Mouse (Mus musculus) ES-E14 (cell line): ENCODE measurements at regions not wholly inside any gene's neighbourhood (a gene's known extent, or its start where the extent isn't known, plus 50 kb on each side); places are given as distances from the start of the nearest gene placed in this dataset.

Experiments used
- MAFK ChIP-seq: IDR thresholded peaks from 2 replicates; pipeline ENCODE4 v1.6.1; 2014; ENCODE audit warnings: mild to moderate bottlenecking, low read depth, low read length, inconsistent platforms; ENCODE audit not compliant: insufficient read depth
- ZC3H11A ChIP-seq: IDR thresholded peaks from 2 replicates; pipeline ENCODE4 v1.6.1; 2012; ENCODE audit warnings: low read depth, mild to moderate bottlenecking, inconsistent platforms, low read length, borderline replicate concordance
- ZNF384 ChIP-seq: IDR thresholded peaks from 2 replicates; pipeline ENCODE4 v1.6.1; 2012; ENCODE audit warnings: low read depth, low read length, inconsistent platforms

DNA sequence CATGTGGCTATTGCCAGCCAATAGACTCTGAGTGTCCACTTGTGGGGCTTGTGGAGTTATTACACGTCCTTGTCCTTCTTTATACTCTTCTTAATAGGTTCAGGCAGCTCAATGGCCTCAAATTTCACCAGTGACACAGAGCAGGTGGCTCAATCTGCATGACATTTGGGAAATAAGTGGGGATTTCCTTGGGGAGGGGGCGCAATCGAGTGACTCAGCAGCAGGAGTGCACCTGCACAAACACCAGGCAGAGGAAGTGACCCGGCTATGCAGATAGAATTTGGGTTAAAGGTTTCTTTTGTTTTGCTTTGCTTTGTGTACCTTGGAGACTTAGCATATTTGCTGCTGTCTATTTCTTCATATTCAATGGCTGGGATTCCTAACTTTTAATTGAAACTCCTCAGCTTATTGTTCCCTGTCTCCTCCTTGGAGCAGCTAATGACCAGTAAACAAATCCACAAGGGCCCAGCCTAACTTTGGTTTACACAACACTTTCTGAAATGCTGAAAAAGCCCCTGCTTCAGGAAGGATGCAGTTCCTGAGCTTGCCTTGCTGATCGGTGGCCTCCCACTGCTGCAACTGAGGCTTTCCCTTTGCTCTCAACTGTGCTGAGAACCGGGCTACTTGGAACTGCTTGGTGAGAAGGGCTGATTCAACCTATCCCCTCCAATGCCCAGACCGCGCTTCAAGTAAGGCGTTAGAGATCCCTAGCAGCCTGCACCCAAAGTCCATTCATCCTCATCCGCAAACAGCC, 95.4 kb upstream of the Ercc4 start:
- TF ChIP-seq ZNF384 (no peak), ZC3H11A (no peak), MAFK (peak; percentile 84)
